Mouse (Mus musculus) T-cell, adult 2 months (primary cell): ENCODE measurements around the gene Cfl2.
"Not testable (repeated sequence)": the region's sequence is repeated elsewhere in the genome, so short reads cannot be mapped to it uniquely, and the experiment has no call there.

Experiments used
- DNase-seq: peaks from one replicate; pipeline ENCODE4 v3.0.0; 2022; ENCODE audit warnings: low spot score

The Cfl2 gene

DNA sequence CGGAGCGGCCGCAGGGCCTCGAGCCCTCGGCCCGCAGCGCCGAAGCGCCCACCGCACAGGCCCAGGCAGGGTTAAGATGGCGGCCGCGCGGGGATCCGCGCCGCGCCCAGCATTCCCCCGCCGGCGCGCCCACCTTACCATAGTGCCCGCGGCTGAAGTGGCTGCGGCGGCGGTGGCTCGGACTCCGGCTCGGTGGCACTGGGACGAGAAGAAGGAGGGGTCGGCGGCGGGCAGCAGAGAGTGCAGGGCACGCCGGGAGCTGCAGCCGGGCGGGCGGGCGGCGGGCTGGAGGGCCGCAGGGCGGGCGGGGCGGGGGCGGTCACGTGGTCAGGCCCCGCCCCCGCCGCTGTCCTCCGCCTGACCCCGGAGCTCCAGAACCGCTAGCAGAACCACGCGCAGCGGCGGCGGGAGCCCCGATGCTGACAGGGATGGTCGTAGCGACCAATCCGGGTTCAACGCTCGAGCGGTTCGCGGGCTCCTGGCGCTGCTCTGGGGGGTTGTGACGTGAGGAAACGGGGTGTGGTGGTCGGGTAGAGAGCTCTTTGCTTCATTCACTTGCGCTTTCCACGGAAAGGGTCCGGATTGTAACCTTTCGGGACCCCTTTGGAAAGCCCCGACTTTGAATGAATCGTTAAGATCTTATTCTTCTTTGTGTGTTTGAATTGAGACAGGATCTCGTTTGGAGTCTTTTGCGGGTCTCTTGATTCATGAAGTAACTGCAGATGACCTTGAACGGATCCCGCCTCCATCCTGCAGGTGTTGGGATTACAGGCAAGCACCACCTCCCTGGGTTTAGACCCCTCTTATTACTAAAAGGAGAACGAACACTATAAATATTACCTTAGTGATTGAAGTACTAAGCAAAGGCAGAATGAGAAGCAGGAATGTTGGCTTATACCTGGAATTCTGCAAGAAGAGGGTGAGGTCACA, at the start of gene Cfl2:
Gene Cfl2, minus strand, starts transcription at position 272 of the 930 bp plus-strand sequence.
- peak; percentile 92 for DNase-seq

DNA sequence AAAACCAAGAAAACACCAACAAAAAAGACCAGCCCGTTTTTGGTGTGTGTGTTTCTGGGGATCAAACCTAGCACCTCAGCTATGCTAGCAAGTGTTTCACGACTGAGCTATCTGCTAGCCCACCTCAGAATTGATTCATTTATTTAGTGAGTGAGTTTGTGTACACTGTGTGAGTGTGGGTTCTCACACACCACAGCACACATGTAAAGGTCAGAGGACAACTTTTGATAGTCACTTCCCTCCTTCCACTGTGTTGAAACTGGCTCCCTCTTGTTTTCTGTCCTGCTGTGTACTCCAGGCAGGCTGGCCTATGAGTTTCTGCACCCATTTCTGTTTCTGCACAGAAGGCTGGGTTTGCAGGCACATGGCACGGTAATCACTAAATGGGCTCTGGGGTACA, 47.7 kb upstream of the Cfl2 start:
- no peak for DNase-seq

DNA sequence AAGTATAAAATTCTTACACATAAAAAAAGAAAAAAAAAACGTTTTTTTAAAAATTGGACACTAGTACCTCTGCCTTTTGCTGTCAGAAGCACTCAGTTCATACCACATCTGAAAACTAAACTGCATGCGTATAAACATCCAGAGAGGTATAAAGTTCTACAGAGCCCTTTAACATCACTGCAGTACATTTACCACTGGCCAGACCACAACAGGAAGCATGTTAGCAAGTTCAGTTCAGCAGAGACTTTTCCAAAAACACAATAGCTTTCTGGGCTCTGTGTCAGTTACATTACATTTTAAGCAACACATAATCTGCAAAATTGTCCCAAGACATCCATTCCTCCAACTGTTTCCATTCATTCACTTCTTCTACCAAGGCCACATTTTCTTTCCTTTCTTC, 29.9 kb upstream of the Cfl2 start:
- DNase-seq, result not testable (repeated sequence)

DNA sequence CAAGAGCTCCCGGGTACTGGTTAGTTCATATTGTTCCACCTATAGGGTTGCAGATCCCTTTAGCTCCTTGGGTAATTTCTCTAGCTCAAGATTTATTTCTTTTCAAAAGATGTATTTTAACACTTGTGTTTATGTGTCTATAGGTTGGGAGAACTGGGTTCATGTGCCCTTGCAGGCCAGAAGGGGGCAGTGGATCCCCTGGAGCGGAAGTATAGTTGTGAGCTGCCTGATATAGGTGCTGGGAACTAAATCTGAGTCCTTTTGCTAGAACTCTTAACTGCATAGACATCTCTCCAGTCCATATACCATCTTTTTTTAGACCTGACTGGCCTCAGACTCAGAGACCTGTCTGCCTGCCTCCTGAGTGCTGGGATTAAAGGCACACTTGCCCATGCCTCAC, 27.7 kb upstream of the Cfl2 start:
- no peak for DNase-seq

DNA sequence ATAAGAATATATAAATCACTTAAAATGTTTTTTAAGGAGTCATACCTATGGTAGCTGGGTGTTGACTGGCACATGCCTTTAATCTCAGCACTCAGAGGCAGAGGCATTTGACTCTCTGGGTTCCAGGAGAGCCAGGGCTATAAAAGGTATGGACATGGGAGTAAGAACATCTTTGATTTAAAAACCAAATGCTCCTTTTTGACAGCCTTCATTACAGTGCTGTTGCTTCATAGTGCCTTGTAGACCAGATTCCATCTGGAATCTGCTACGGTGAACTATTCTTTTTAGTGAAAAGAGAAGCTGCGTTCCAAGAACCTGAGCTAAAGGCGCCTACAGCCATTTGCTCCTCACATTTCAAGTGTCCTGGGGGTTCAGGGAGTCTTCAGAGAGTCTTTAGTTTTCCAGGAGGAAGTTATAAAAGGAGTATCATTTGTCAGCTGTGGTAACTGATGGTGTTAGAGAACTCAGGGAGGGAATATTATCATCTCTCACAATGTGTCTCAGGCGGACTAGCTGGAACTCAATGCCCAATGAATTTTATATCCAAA, 25.0 kb upstream of the Cfl2 start:
- DNase-seq, result no peak

DNA sequence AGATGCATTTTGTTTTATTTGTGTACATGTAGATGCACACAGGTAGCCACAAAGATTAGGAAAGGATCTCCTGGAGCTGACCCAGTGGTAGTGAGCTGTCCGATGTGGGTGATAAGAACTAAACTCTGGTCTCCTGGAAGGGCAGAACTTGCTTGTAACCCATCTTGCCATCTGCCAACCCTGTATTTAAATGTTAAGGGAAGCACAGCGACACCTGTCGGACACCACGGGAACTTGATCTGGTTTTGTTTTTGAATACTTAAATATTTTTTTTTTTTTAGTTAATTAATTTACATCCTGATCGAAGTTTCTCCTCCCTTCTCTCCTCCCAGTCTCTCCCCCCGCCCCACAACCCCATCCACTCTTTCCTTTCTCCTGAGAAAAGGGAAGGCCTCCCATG, 17.0 kb upstream of the Cfl2 start:
- peak; percentile 62 for DNase-seq

DNA sequence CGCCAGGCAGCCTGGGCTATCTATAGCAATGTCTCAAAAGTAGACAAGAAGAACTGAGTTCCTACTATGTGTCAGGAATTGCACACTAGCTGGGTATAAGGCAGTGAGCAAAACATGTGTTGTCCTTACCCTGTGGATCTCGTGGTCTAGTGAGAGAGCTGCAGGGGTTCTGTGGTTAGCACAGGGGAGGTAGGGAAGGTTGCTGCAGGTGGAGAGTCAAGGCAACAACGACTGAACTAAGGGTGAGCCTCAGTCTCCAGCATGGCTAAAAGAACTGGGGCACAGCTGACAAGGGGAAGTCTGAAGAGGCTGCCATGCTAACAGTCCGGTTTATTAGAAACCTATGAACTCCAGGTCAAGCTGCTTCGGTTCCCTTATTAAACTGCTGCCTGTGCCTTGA, 16.5 kb upstream of the Cfl2 start:
- DNase-seq, result no peak

DNA sequence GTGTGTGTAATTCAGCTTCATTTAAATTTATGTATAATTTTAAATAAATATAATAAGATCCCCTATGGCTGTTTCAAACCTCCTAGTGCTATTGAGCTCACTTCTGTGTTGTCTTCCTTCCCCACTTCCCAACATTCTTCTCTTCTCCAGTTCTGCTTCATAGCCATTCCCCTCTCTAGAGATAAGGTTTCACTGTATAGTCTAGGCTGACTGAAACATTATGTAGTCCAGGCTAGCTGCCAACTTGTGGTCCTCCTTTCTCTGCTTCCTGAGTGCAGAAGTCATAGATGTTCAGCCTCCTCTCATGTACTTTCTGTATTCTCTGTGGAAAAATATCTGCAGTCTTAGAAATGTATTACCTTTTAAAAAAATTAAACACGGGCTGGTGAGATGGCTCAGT, 15.2 kb upstream of the Cfl2 start:
- no peak for DNase-seq

DNA sequence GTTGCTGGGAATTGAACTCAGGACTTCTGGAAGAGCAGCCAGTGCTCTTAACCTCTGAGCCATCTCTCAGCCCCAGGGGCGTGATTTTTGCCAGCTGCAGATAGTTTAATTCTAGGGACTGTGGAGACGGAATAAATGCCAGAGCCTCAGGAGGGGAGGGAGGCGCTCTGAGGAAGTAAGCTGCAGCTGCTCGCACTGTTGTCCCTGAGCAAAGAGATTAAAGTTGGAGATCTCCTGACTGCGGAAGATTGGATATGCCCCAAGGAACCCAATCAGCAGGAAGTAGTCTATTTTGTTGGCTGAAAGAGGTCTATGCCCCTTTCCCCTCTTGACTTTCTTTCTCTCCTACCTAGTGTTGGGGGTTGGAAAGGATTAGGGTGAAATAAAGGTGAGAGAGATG, 14.2 kb upstream of the Cfl2 start:
- DNase-seq, result no peak

DNA sequence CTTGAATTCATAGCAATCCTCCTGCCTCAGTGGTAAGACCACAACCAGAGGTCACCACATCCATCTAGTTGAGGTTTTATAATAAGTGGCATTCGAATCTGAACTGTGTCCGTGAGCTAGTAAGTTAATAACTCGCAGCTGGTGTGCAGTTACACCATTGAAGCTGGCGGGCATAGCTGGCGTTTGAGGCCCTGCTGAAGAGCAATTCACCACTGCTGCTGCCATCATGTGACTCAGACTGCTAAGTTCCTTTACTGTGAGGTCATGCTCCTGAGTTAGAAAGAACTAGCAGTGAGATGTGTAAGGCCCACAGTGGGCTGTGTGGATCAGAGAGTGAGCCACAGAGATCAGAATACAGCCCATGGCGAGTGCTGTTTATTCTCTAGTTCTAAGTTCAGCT, 12.0 kb upstream of the Cfl2 start:
- DNase-seq, result no peak

DNA sequence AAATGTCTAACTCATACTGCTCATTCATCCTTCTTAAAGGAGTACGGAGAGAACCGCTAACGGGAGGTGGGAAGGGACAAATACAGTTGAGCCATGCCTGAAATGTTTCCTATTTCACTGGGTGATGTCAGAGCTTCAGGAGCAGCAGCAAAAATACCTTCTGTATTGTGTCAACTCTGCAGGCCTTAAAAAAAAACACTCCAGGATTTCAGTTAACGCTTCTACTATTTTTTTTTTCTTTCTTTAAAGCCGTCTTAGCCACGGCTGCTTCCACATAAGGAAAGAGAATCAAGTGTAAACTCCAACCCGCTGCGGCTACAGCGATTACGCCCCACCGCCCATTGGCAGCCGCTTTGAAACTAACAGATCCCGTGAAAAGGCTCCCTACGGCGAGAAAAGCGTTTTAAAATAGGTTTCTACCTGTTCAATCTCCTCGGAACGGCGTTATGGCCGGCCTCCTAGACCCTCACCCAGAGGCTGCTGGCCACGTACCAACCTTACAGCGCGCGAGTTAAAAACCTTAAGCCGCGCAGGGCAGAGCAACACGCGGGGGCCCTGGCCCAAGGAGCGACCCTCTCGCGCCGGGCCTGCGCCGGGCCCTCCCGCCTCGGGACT, 579 bp downstream of the Cfl2 start:
- no peak for DNase-seq

DNA sequence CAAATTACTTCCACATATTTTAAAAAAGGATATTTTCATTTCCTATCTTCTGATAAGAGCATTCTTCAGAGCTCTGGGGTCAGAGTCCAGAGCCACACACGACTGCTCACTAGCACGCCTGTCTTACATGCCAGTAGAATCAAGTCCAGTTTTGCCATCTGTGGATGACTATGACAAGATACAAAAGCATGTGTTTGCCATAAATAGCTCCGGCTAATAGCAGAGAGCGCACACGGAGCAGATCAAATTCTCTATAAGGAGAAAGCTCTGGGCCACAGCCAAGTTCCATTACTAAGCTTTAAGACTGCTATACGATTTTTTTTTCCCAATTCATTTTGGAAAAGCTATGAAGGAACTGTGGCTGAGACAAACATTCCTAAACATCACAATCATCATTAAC, 3.1 kb downstream of the Cfl2 start:
- DNase-seq, result no peak

DNA sequence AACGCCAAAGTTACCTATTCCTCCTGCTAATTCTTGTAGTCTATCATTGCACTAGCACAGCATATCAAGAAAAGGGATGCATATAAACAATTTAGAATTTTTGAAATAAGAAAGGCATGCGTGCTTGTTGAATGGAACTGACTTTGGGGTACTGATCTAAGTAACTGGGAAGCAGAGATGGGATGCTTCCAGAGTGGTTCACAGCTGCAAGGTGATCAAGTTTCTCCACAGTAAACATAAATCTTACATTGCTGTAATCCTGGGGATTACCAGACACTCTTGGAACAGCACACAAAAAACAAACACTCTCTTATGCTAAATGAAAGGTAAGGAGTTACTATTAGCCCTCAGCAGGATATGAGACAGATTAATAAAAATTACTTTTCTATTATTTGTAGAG, 12.1 kb downstream of the Cfl2 start:
- DNase-seq, result no peak

DNA sequence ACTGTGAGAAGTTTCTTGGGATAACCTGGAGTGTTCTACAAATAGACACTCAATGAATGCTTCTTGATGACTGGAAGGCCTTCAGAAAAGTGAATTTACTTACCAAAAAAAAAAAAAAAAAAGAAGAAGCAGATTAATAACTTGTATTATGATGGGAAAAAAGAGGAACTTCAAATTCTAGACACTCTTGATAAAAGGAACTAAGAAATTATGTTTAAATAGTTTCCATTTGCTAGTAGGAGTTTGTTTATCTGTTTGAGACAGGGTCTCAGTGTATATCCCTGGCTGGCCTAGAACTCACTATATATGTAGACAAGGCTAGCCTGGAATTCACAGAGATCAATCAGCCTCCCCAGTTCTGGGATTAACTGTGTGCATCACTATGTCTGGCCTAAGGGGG, 18.3 kb downstream of the Cfl2 start:
- no peak for DNase-seq

DNA sequence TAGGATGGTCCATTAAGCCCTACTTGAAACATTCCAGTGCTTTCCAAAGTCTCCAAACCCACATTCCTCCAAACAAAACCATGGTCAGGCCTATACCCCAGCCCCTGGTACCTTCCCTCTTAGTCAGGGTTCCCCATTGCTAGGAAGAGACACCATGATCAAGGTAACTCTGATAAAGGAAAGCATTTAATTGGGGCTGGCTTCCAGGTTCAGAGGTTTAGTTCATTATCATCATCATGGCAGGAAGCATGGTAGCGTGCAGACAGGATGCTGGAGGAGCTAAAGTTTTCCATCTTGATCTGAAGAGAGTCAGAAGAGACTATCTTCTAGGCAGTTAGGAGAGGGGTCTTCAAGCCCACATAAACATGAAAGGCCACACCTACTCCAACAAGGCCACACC, 21.1 kb downstream of the Cfl2 start:
- DNase-seq, result no peak

DNA sequence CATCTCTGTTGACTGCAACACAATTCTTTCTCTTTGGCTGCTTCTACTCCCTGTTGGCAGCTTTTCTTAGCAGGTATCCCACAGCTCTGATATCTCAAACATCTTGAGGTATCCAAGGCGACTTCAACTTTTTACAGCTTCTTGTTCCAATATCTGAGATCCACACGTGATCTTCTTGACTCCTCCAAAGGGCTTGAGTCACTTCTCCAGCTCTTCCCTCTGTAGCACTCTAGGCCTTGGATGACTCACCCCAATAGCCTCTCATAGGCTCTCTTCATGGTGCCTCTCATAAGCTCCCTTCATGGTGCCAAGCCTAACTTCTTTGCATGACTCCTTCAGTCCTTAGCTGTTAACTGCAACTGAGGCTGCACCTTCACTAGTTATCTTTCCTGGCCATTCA, 22.9 kb downstream of the Cfl2 start:
- DNase-seq, result no peak

DNA sequence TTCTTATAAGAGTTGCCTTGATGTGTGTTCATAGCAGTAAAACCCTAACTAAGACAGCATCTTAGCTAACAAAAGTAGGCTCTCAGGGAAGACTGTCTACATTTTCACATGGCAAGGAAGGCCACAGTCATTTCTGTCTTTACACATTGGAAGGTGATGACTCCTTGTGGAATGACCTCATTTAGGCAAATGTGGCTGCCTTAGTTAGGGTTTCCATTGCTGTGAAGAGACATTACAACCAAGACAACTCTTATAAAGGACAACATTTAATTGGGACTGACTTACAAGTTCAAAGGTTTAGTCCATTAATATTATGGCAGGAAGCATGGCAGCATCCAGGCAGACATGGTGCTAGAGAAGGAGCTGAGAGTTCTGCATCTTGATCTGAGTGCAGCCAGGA, 23.7 kb downstream of the Cfl2 start:
- DNase-seq, result no peak

DNA sequence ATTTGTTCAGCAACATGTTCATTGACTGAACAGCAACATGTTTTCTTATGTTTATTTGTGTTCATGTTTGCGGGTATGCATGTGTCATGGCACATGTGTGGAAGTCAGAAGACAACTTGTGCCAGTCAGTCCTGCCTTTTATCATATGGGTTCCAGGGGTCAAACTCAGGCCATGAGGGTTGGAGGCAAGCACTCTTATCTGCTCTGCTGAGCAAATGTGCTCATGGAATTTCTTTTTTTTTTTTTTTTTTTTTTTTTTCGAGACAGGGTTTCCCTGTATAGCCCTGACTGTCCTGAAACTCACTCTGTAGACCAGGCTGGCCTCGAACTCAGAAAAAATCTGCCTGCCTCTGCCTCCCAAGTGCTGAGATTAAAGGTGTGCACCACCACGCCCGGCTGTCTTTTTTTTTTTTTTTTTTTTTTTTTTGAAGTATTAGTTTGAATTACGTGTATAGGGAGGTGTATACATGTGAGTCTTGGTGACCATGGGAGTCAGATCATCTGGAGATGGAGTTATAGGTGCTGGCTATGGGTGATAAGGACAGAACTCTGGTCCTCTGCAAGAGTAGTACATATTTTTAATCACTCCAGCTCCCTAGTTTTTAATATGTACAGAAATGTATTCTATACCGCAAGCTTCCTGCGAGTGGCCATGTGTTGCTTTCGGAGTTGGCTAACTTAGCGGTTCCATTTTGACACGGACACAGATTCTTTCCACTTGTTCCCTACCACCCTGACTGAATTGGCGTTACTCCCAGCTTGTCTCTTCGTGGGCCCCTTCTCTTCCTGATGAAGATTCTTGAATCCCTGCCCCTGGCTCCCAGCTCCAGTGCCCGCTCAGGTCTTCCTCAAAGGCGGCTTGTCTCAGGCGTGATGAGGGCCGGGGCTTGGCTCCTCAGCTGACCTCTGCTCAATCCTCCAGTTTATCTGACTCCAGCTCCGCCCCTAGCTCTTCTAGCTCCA, 26.8 kb downstream of the Cfl2 start:
- no peak for DNase-seq

DNA sequence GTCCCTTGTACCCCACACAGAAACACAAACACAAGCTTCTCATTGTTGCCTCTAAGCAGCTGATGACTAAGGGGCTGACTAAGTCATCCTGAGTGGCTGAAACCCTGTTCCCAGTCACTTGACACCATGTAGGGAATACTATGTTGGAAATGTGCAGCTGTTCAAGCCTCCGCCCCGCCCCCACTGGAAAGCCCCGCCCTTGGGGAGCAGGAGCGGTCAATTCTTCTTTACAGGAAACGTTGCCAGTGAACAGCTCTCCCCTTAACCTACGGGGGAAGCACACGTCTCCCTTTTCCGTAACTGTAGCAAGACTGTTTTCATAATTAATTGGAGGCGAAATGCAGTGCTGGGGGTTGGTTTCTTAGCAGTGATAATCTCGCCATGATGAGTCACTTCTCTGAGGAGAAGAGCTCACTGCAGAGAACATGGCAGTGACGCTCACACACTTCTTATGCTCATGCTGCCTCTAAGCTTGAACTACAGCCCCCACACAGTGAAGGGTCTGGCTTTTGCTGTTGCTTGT, 27.7 kb downstream of the Cfl2 start:
- no peak for DNase-seq

DNA sequence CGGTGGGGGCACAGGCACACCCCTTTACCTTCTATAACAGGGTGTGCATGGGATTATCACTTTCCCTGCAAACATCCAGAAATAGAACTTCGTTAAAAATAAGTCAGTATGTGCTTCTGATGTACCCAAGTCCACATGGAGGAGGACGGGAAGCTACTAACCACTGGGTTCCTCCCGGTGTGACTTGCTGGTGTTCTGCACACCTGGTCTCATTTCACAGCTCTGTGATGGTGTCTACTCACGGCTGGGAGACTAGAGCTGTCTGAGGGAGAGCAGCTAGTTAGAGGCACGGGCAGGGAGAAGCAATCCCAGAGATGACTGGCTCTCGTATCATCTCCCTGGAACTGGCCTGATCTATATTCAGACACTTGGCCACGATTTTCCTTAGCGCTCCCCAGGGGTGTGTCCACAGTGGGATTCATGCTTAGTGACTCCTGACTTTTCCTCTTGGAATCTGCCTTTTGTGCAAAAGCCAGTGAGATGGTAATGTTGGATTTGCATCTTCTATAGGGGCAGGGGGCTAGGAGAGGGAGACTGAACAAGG, 28.7 kb downstream of the Cfl2 start:
- no peak for DNase-seq

DNA sequence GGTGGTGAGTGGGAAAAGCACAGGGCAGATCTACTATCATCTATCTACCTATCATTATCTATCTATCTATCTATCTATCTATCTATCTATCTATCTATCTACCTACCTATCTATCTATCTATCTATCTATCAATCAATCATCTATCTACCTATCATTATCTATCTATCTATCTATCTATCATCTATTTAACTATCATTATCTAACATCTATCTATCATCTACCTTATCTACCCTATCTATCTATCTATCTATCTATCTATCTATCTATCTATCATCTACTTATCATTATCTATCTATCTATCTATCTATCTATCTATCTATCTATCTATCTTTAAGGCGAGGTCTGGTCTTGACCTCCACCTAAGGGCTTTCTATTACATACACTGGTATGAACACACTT, 30.8 kb downstream of the Cfl2 start:
- DNase-seq, result not testable (repeated sequence)

DNA sequence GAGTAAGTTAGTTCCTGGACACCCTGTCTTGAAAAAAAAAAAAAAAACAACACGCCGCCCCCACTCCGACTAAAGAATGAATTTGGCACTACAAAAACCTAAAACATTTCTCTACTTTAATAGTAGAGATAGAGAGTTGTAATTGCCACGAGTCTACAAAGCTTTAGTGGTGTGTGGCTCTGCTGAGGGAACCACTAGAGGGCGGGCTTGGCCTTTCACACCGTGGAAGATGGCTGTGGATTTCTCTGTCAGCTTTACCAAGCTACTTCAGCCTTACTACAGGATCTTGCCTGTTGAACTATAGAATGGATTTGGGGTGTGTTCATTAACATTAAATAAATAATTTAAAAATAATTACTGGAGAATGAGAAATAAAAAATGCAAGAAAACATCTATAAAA, 32.1 kb downstream of the Cfl2 start:
- DNase-seq, result peak; percentile 74
